Mouse (Mus musculus) Muller cell, postnatal 12 days (primary cell): ENCODE results near the gene 2610042L04Rik.
"Not testable (repeated sequence)": the region's sequence is repeated elsewhere in the genome, so short reads cannot be mapped to it uniquely, and the experiment has no call there.

ENCODE experiments used
- DNase-seq: peaks from one replicate; pipeline ENCODE4 v3.0.0-alpha.2; 2015; ENCODE audit errors: inconsistent ontology term

Gene 2610042L04Rik

DNA sequence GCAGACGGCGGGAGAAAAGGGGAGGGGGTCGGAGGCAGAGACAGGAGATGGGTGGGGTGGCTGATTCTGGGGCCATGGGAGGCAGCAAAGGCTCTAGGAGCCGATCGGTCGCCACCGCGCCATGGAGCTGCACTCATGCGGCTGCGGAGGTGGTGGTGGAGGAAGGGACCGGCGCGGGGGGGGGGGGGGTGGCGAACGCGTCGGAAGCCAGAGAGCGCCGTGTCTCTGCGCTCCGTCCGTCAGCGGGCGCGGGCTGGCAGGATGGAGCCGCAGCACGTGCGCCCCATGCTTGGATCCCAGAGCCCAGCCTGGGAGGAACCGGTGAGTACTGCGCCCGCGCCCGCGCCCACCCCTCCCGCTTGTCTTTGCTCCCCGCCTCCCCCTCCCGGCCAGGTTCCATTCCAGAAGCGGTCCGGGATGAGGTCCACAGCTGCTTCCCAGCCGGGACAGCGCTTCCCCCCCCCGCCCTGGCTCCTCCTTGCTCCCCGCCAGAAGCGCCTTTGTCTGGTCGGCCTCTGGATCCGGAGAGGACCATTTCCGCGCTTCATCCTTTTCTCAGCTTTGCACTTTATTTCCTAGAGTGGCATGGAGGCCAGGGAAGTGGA lies at the start of gene 2610042L04Rik:
TSS of gene 2610042L04Rik (plus strand) at position 288 of the 605 bp plus-strand sequence.
- peak; percentile 0 for DNase-seq

DNA sequence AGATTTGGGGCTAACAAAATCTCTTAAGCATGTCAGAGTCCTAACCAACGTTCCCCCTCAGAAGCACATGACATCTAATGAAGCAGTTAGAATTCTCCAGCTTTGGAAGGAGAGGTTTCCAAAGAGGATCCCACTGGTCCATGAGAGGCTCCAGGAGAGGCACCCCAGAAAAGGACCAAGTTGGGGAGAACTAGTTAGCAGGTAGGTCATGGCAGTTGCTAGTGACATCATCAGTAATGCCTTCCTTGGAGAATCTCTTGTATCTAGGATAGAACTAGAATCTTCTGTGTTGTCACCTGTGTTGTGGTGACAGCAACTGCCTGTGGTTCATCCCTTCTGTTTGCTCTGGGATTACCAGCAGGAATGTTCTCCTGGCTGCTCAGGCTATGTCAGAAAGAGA lies 17.6 kb upstream of the 2610042L04Rik start, which contains the start of gene Gm3149:
TSS of gene Gm3149 (plus strand) at position 301 of the 400 bp plus-strand sequence.
- DNase-seq: not testable (repeated sequence)

DNA sequence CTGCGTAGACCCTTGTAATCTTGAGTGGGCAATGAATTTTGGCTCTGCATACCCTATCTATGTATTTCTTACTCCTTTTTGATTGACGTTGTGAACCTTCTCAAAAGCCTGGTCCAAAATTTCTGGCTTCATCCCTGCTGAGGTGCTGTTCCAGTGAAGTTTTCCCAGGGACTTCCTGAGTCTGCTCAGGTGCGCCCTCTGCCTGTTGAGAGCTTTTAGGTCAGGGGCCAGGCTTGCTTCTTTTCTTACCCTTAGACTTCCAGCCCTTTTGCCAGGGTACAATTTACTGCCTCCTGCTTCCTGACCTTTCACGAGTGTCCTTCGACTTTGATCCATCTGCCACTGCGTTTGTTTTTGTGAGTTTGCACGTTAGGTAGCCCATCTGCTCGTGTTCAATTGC lies 943 bp downstream of the 2610042L04Rik start:
- not testable (repeated sequence) for DNase-seq

- not testable (repeated sequence) for DNase-seq
Observed at GRCm38 (mm10) chr14:4368991-4369390, 34.4 kb downstream of the 2610042L04Rik start.

DNA sequence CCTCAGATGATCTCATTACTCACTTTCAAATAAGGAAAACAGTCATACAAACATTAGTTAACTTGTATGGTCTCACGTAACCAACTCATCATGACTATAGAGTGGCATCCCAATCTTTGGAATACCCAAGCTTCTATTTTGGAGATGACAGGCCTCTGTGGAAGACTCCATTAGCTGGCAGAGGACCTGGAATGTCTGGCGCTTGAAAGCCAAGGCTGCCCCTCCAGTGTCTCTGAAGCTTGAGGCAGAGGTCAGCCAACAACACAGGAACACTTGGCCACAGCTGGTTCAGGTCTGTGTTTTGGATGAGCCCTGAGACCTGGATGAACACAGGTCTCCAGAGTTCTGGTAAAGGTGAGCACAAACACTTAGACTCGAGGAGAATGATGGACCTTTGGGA lies 35.1 kb downstream of the 2610042L04Rik start:
- not testable (repeated sequence) for DNase-seq

- DNase-seq: not testable (repeated sequence)
Observed at GRCm38 (mm10) chr14:4377871-4378270, 43.3 kb downstream of the 2610042L04Rik start.

DNA sequence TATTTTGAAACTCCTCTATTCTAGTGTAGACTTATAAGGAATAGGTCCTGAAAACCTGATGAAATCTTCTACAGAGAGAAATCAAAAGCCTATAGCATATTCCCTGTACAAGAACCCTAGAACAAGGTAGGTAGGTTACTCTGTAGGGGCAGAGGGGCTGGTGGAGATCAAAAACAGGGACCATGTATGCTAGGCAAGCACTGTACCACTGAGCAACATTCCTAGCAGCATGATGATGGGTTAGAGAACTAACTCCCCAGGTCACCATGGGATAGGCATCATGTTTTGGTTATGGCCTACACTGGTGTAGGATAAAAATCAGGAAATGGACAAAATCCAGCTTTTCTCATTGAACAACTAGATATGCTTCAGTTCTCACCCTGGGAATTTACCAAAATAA lies 51.0 kb downstream of the 2610042L04Rik start:
- DNase-seq: not testable (repeated sequence)

- DNase-seq: not testable (repeated sequence)
Observed at GRCm38 (mm10) chr14:4392841-4393530, 58.4 kb downstream of the 2610042L04Rik start.

DNA sequence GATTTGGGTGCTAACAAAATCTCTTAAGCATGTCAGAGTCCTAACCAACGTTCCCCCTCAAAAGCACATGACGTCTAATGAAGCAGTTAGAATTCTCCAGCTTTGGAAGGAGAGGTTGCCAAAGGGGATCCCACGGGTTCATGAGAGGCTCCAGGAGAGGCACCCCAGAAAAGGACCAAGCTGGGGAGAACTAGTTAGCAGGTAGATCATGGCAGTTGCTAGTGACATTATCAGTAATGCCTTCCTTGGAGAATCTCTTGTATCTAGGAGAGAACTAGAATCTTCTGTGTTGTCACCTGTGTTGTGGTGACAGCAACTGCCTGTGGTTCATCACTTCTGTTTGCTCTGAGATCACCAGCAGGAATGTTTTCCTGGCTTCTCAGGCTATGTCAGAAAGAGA lies 62.7 kb downstream of the 2610042L04Rik start, which contains the start of gene Gm3159:
TSS of gene Gm3159 (plus strand) at position 301 of the 400 bp plus-strand sequence.
- not testable (repeated sequence) for DNase-seq

GRCm38 (mm10) chr14:4398624-4399023 lies 64.1 kb downstream of the 2610042L04Rik start:
- not testable (repeated sequence) for DNase-seq

DNA sequence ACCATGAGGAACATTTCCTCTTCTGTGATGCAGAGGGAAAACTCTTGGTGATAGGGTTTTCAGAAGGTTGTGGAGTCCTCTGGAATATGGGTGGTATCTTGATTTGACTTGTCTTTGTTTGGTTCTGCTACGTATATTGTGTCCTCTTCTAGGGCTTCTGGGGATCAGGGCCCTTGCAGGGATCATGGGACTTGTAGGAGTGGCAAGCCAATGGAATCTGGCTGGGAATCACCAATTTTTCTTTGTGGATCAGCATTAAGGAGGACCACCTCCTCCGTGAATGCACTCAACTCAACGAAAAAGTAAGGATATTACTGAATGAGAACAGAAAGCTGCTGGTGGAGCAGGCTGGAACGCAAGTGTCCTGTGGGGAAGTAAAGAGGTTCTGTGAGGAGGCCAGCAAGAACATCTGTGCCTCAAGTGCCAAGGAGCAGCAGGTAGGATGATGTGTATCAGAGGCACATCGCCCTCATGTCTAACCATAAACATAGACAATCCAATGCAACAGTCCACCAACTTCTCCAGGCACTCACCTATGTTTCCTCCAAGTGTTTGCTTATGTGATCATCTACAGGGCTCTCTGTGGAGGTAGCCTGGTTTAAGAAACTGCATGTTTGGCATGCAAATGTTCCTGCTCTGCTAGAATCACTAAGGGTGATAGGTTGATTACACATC lies 65.7 kb downstream of the 2610042L04Rik start:
- not testable (repeated sequence) for DNase-seq

DNA sequence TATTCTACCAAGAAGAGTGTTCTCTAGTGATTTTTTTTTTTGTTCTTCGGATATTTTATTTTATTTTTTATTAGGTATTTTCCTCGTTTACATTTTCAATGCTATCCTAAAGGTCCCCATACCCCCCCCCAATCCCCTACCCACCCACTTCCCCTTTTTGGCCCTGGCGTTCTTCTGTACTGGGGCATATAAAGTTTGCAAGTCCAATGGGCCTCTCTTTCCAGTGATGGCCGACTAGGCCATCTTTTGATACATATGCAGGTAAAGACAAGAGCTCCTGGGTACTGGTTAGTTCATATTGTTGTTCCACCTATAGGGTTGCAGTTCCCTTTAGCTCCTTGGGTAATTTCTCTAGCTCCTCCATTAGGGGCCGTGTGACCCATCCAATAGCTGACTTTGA lies 66.7 kb downstream of the 2610042L04Rik start:
- DNase-seq: not testable (repeated sequence)

- not testable (repeated sequence) for DNase-seq
Observed at GRCm38 (mm10) chr14:4403840-4404239, 69.3 kb downstream of the 2610042L04Rik start.
